Mouse (Mus musculus) olfactory bulb, adult 2 months (tissue): ENCODE data around the gene Mreg. TPM values are rescaled to one million over a fixed set of nuclear protein-coding genes. Genes with fewer than 3 reads are reported as not detected.
"Not testable (repeated sequence)": the region's sequence is repeated elsewhere in the genome, so short reads cannot be mapped to it uniquely, and the experiment has no call there.

ENCODE experiments used
- H3K27ac ChIP-seq: fragments of 200-500 bp; 2 replicates; pipeline ENCODE4 v1.5.1; 2012; ENCODE audit warnings: low read depth, low read length; ENCODE audit not compliant: insufficient read depth
- H3K4me1 ChIP-seq: fragments of 200-500 bp; 2 replicates; pipeline ENCODE4 v1.6.1; 2012; ENCODE audit warnings: low read length; ENCODE audit not compliant: control insufficient read depth, insufficient read depth
- H3K4me3 ChIP-seq: fragments of 200-500 bp; 2 replicates; pipeline ENCODE4 v1.5.1; 2012; ENCODE audit warnings: mild to moderate bottlenecking, low read depth, low read length, moderate library complexity; ENCODE audit not compliant: insufficient read depth
- CTCF ChIP-seq: fragments of 200-500 bp; IDR thresholded peaks from 2 replicates; pipeline ENCODE4 v1.5.1; 2012; ENCODE audit warnings: low read depth, mild to moderate bottlenecking, low read length, moderate library complexity; ENCODE audit not compliant: insufficient read depth
- POLR2A ChIP-seq: fragments of 200-500 bp; IDR thresholded peaks from 2 replicates; pipeline ENCODE4 v1.6.1; 2012; ENCODE audit warnings: mild to moderate bottlenecking, low read depth, low read length, moderate library complexity; ENCODE audit not compliant: insufficient read depth
- WGBS: fragments of 180-500 bp; shearing (Covaris S2); methylation state at CpG from one replicate; pipeline ENCODE4 v1.1.7; 2018; 5-methylcytosine and 5-hydroxymethylcytosine counted together
- polyA plus RNA-seq: library from polyadenylated mRNA; stranded (reverse); fragments of >200 nt; gene quantifications from 2 replicates; pipeline ENCODE4 v1.2.4, GENCODE M21; 2012; ENCODE audit warnings: low replicate concordance; ENCODE audit not compliant: missing spikeins, insufficient read depth, insufficient read length

The Mreg gene
- polyA plus RNA-seq, 1 experiment, result not detected

DNA sequence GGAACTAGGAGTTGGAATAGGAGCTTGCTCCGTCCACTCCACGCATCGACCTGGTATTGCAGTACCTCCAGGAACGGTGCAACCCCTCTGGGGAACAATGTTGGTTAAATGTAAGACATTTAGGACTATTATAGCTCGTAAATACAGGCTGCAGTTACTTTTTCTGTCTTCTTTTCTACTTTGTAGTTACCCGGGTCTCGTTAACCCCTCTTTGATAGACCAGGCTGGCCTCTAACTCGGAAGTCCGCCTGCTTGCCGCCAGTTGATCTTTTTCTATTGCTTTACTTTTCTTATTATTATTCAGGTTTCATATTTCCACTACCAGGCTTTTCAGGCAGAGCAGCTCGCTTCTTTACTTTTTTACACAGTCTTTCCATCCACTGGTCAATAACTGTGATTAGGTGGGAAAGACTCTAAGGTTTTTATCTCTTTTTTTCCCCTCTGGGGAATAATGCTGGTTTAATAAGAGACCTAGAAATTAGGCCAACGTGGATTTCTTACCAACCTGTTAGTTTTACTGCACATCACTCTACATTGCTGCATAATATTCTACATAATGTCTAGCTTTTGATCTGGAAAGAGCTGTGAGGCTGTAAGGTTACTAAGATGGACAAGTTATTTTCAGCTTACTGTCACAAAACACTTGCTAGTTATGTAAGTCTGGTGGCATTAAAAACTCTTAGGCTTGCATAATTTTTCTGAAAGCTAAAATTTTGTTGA is 32.4 kb upstream of the Mreg start:
- WGBS, result 5% methylated on average over 12 of the region's 12 CpGs
- Histone ChIP-seq H3K4me3 (peak overlapping the region; percentile 61; the same call in 1 of the 2 replicates), H3K27ac (peak overlapping the region; percentile 97), H3K4me1 (no peaks in the 10 kb centered on the region)
- no peak for TF ChIP-seq CTCF
- no peak for TF ChIP-seq POLR2A

DNA sequence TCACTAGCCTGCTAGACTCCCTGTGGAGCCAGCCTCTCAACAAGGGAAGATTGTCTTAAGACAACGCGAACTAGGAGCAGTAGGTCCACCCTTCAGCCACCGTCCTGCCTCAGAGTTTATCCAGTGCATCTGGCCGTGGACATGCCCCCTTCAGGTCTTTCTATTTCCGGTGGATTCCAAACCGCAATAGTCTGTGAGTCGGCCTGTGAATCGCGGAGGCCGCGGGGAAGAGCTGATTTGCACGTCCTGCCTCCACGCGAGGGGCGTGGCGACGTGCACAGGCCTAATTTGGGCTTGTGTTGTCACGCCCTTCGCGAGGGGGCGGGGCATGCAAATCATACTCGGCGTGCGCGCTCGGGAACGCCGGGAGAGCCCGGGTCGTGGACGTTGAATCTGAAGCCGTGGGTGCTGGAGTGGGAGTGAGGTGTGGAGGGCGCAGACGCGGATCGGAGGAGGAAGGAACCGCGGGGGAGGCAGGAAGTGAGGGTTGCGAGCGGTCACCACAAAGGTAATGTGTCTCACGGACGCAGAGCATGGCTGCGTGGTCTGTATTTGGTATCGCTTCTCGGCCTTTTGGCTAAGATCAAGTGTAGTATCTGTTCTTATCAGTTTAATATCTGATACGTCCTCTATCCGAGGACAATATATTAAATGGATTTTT is 31.7 kb upstream of the Mreg start:
- under 1% methylated on average over 47 of the region's 47 CpGs for WGBS
- H3K27ac ChIP-seq, result peak overlapping the region; percentile 97
- TF ChIP-seq POLR2A, result peak; percentile 52
- TF ChIP-seq CTCF, result no peak
- H3K4me1 ChIP-seq, result no peaks in the 10 kb centered on the region
- peak overlapping the region; percentile 61 for H3K4me3 ChIP-seq

DNA sequence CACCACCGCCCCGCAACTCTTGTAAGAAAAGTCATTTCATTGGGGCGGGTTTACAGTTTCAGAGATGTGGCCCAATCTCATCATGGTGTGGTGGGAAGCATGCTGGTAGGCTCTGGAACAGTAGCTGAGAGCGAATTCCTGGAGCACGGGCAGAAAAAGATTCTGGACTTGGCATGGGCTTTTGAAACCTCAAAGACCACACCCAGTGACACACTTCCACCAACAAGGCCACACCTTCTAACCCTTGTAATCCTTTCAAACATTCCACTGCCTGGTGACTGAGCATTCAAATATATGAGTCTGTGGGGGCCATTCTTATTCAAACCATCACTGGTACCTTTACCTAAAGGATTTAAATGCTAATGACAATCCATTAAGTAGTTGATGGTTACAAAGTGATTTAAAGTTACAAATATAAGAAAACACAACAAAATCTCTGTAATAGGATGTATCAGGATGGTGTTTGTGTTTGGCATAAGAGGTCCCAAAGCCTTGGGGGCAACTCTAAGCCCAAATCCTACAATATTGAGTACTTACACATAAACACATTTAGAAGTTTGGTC is 30.6 kb upstream of the Mreg start:
- 93% methylated on average over 5 of the region's 5 CpGs for WGBS
- H3K27ac ChIP-seq, result no peak overlapping the region
- no peak for TF ChIP-seq POLR2A
- TF ChIP-seq CTCF, result no peak
- no peaks in the 10 kb centered on the region for H3K4me1 ChIP-seq
- no peak overlapping the region for H3K4me3 ChIP-seq

DNA sequence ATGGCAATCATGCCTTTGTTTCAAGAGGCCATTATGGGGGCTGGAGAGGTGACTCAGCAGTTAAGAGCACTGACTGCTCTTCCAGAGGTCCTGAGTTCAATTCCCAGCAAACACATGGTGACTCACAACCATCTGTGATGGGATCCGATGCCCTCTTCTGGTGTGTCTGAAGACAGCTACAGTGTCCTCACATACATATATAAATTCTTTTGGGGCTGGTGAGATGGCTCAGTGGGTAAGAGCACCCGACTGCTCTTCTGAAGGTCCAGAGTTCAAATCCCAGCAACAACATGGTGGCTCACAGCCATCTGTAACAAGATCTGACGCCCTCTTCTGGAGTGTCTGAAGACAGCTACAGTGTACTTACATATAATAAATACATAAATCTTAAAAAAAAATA is 27.0 kb upstream of the Mreg start:
- H3K4me3 ChIP-seq, H3K4me1 ChIP-seq, H3K27ac ChIP-seq: not testable (repeated sequence)
- 92% methylated on average over 3 of the region's 3 CpGs for WGBS

DNA sequence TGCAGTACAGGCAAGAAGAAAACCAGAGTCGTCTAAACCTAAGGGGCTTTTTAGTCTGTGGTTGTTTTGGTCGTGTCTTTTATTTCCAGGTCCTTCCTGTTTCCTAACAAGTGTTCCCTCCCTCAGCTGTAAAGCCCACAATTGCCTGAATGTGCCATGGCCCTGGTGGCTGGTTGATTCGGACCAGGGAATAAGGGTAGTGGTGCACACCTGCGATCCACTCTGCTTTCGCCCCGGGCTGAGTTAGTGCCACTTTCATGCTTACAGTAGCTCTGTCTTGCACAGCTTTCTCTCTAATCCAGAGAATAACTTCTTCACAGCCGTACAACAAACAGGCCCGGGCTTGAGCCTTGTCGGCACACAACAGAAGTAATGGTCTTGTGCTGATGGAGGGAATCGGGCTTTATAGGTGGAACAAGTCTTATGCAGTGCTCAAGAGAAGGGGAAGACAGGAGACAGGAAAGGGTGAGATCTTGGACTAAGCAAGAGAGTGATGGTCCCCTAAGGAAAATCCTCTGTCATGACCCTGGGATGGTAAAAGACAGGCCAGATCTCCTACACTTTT is 26.0 kb upstream of the Mreg start:
- Histone ChIP-seq H3K4me1 (no peaks in the 10 kb centered on the region), H3K4me3 (no peak overlapping the region), H3K27ac (no peak overlapping the region)
- TF ChIP-seq CTCF, result no peak
- TF ChIP-seq POLR2A, result no peak
- 73% methylated on average over 10 of the region's 10 CpGs for WGBS

DNA sequence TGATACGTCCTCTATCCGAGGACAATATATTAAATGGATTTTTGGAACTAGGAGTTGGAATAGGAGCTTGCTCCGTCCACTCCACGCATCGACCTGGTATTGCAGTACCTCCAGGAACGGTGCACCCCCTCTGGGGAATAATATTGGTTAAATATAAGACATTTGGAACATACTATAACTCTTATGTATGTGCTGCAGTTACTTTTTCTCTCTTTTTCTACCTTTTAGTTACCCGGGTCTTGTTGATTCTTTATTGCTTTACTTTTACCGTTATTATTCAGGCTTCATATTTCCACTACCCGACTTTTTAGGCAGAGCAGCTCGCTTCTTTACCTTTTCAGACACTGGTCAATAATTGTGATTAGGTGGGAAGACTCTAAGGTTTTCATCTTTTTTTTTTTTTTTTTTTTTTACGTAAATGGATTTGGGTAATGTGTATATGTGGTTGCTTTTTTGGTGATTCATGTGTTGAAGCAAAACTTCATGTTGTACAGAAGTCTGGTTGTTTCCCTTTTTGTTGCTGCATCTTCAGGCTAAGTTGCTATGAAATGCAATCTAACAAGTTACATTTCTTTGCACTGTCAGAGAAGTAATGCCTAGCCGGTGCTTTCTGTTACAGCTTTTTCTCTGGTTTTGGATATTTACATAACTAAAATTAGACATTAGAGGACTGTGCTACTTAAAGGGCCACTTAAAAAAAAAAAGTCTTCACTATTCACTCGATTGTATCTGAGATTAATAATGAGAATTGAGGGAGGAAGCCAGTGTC is 25.1 kb upstream of the Mreg start:
- TF ChIP-seq CTCF, result no peak
- TF ChIP-seq POLR2A, result no peak
- no peak overlapping the region for H3K27ac ChIP-seq
- H3K4me1 ChIP-seq, result no peaks in the 10 kb centered on the region
- 8% methylated on average over 13 of the region's 13 CpGs for WGBS
- peak overlapping the region; percentile 13; the same call in 1 of the 2 replicates for H3K4me3 ChIP-seq

DNA sequence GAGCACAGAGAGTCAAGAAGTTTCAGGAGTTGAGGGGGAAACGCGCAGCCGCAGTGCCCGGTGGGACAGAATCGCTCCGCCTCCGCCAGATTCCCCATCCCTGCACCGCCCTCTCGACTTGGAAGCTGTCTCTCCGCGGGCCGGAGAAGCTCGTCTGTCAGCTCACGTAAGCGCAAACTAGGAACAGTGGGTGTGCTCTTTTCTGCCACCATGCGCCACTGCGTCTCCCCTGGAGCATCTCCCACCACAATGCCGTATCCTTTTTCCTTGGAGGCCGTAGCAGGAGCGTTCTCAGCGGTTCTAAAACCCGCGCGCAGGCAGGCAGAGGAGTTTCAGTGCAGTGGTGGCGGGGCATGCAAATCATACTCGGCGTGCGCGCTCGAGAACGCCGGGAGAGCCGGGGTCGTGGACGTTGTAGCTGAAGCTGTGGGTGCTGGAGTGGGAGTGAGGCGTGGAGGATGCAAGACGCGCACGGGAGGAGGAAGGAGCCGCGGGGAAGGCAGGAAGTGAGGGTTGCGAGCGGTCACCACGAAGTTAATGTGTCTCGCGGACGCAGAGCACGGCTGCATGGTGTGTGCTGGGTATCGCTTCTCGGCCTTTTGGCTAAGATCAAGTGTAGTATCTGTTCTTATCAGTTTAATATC is 24.4 kb upstream of the Mreg start:
- not testable (repeated sequence) for H3K4me1 ChIP-seq
- under 1% methylated on average over 37 of the region's 50 CpGs for WGBS
- TF ChIP-seq POLR2A, result peak; percentile 18; the same call in 1 of the 2 replicates
- H3K27ac ChIP-seq, result peak overlapping the region; percentile 91
- peak overlapping the region; percentile 97 for H3K4me3 ChIP-seq

DNA sequence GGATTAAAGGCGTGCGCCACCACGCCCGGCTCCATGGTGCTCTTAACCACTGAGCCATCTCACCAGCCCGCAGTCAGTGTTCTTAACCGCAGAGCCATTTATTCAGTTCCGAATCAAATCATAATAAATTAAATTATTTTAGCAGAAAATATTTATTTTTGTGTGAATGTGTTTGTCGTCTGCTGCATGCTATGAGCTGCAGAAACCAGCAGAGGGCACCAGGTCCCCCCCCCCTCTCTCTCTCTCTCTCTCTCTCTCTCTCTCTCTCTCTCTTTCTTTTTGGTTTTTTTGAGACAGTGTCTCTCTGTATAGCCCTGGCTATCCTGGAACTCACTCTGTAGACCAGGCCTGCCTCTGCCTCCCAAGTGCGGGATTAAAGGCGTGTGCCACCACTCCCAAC is 20.5 kb upstream of the Mreg start:
- H3K4me1 ChIP-seq, H3K27ac ChIP-seq, H3K4me3 ChIP-seq: not testable (repeated sequence)
- 78% methylated on average over 10 of the region's 10 CpGs for WGBS
